10 mouse cellular contexts compared by ENCODE assay signal in genomic region chr3:52792801-52793200, GRCm38 (mm10).
"Had no signal": no experiment of that assay in that cellular context is flagged by ENCODE, and none has a peak within 500 bp of the region (broad histone marks: within the 10 kb centered on the region; RNA-seq: fewer than 3 reads in every experiment).

No protein-coding gene starts in this region.

- H3K4me1 ChIP-seq: midbrain, embryonic 12.5 days had no signal

- H3K4me3 ChIP-seq: layer of hippocampus, adult 2 months; limb, embryonic 13.5 days; midbrain, embryonic 12.5 days had no signal

- H3K27ac ChIP-seq: layer of hippocampus, adult 2 months; limb, embryonic 13.5 days; liver, embryonic 14.5 days; midbrain, embryonic 12.5 days; stomach, postnatal 0 days had no signal

- DNase-seq: kidney, postnatal 10 days; kidney, postnatal 4 days; lung, adult 18-20 months; right cerebral cortex, adult 18-20 months; right cerebral cortex, postnatal 25 days had no signal
